Mouse (Mus musculus) cerebellum, postnatal 25 days (tissue): Measurements from ENCODE around the gene Gm6793.
A peak's percentile ranks its signal among the peaks of the same experiment; 100 is the strongest.

Experiments
- DNase-seq, 2 experiments: peaks; one replicate each; pipeline ENCODE4 v3.0.0; 2021; ENCODE audit warnings: mixed read lengths in 2 of 2

Gene Gm6793

DNA sequence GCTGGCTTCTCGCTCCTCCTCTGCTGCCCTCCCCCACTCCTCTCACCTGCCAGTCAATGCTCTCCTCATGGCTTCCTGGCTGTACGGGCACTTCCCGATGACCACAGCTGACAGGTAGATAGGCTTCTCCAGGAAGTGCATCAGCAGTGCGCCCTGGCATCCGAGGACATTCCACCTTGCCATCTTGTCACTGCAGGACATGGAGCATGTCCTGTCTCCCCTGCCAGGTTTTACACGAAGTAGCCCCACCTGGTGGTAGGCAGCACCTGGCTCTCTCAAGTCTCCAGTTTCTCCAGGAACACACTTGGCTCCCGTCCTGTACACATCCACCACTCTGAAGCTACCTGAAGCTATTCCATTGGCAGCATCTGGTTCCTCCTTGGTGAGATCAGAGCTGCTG lies 32.7 kb downstream of the Gm6793 start:
- peak; percentile 77 to 81 for DNase-seq

DNA sequence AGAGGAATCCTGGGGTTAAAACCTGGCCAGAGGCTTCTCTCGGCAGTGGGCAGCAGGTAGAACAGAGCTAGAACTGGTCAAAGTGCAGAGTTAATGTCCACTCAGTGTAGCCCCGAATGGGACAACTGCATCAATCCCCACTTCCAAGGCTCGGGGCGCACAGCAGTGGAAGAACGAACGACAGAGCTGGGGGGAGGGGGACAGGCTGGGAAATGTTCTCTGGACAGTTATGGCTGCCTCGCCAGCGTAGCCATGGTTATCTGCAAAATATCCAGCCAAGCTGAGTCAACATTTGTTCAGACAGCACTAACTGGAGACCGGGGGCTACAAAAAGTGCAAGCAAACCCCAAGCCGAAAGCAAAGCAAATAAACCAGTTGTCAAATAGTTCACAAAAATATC lies 36.7 kb downstream of the Gm6793 start:
- no peak for DNase-seq

DNA sequence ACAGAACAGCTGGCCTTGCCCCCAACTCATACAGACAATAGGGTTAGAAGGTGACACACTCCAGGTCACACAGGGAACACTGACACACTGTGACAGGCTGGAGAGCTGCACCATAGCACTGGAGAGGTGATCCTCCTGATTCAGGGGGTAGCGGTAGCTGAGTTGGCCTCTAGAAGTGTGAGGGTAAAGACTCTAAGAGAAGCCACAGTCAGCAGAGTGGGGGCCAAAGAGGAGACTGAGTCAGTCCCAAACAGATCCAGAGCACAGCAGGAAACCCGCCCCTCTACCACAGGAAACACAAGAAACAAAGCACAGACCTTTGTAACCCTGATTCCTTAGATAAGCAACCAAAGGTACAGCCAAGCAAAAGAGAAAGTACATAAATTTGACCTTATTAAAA lies 38.5 kb downstream of the Gm6793 start:
- no peak for DNase-seq

GRCm38 (mm10) chr8:111975706-111976105 lies 39.1 kb downstream of the Gm6793 start:
- DNase-seq, result no peak

DNA sequence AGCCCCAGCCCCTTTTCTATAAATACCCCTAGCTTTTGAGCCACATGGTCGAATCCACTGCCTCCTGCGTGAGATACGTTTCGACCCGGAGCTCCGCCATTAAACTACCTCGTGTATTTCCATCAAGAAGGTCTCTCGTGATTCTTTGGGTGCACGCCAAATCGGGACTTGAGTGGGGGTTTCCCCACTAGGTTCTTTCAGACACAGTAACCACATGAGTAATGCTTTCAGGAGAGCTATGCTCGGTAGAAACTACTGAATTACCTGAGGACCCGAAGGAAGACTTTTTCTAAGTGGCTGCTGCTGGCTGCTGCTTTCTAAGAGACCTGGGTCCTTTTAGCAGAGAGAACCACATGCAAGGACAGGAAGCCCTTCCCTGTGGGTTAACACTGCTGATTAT lies 40.7 kb downstream of the Gm6793 start:
- no peak for DNase-seq

- no peak for DNase-seq
These were observed 45.8 kb downstream of the Gm6793 start for GRCm38 (mm10) chr8:111968991-111969390.

- DNase-seq, result no peak
These were observed 46.3 kb downstream of the Gm6793 start for GRCm38 (mm10) chr8:111968541-111968940.

- no peak for DNase-seq
These were observed 47.5 kb downstream of the Gm6793 start for GRCm38 (mm10) chr8:111967246-111967870.

- DNase-seq, result peak; percentile 46 to 51
These were observed 49.8 kb downstream of the Gm6793 start for GRCm38 (mm10) chr8:111964849-111965561.

GRCm38 (mm10) chr8:111964351-111964750 lies 50.5 kb downstream of the Gm6793 start:
- no peak for DNase-seq

- no peak for DNase-seq
These were observed 51.3 kb downstream of the Gm6793 start for GRCm38 (mm10) chr8:111963546-111963945.
